Mouse (Mus musculus): ENCODE measurements around the gene Cst7. TPM values are rescaled to one million over a fixed set of nuclear protein-coding genes. Genes with fewer than 3 reads are reported as not detected.

Gene Cst7
- polyA plus RNA-seq, 1 experiment from 2014 or later: 0.64 TPM

Other genes starting within 250 kb of the Cst7 start
- 0.76 and 1.9 TPM in 2 replicates for gene Gm10130, start 246.7 kb upstream of the Cst7 start, polyA plus RNA-seq (2015; fragmentation: Nextera tagmentation; extraction: Ambion mirVana)
- 13.6 and 16.5 TPM in 2 replicates for gene 3300002I08Rik, start 207.7 kb upstream of the Cst7 start, polyA plus RNA-seq (2015; fragmentation: Nextera tagmentation; extraction: Ambion mirVana)
- 8.1 and 8.3 TPM in 2 replicates for gene Zfp442, start 118.9 kb upstream of the Cst7 start, polyA plus RNA-seq (2015; fragmentation: Nextera tagmentation; extraction: Ambion mirVana)
- not detected in 2 replicates for gene Zfp345, start 85.3 kb upstream of the Cst7 start, polyA plus RNA-seq (2015; fragmentation: Nextera tagmentation; extraction: Ambion mirVana)
- 40.9 and 41.0 TPM in 2 replicates for gene Apmap, start 38.2 kb downstream of the Cst7 start, polyA plus RNA-seq (2015; fragmentation: Nextera tagmentation; extraction: Ambion mirVana)
- 25.9 and 26.3 TPM in 2 replicates for gene Acss1, start 98.1 kb downstream of the Cst7 start, polyA plus RNA-seq (2015; fragmentation: Nextera tagmentation; extraction: Ambion mirVana)
- not detected in 2 replicates for gene Vsx1, start 118.9 kb downstream of the Cst7 start, polyA plus RNA-seq (2015; fragmentation: Nextera tagmentation; extraction: Ambion mirVana)
- 46.3 and 49.7 TPM in 2 replicates for gene Entpd6, start 178.6 kb downstream of the Cst7 start, polyA plus RNA-seq (2015; fragmentation: Nextera tagmentation; extraction: Ambion mirVana)
- gene Pygb, start 216.3 kb downstream of the Cst7 start, polyA plus RNA-seq (2015; fragmentation: Nextera tagmentation; extraction: Ambion mirVana): 93.0 and 99.8 TPM in 2 replicates